Mouse (Mus musculus) adrenal gland, postnatal 4 days (tissue): Measurements from ENCODE around the gene Cited1. TPM values are rescaled to one million over a fixed set of nuclear protein-coding genes. Genes with fewer than 3 reads are reported as not detected.
"Not testable (repeated sequence)": the region's sequence is repeated elsewhere in the genome, so short reads cannot be mapped to it uniquely, and the experiment has no call there.

ENCODE experiments used
- DNase-seq, 2 experiments: peaks; one replicate each; pipeline ENCODE4 v3.0.0; 2021 to 2022; ENCODE audit warnings: low spot score in 2 of 2, mixed read lengths in 2 of 2
- long read RNA-seq, 2 experiments: library from polyadenylated mRNA; stranded (forward); transcript quantifications; one replicate each; pipeline ENCODE4 v2.0.0; 2021
- microRNA-seq: library from miRNA; unstranded; fragments of <30 nt; microRNA quantifications from one replicate; pipeline ENCODE4 v1.2.0, GENCODE M21; 2021
- total RNA-seq, 2 experiments: library from RNA; stranded (reverse); gene quantifications; 2 replicates each; pipeline ENCODE4 v1.2.3; 2021

Cited1 gene
- 1 to 10 TPM; 5.2 to 5.6 TPM for total RNA-seq
- long read RNA-seq, experiment 1, partial matches to known transcripts, result 0 of 4 reads
- long read RNA-seq, experiment 1, other reads (novel, unspliced or antisense), result 1 of 4 reads
- long read RNA-seq, experiment 2, transcript Cited1-202 (3 exons, 1,090 nt), result major isoform, 6 of 6 reads
- long read RNA-seq, experiment 2, partial matches to known transcripts, result 0 of 6 reads
- long read RNA-seq, experiment 2, other reads (novel, unspliced or antisense), result 0 of 6 reads

- peak; percentile 5 to 24 for DNase-seq
Observed at GRCm38 (mm10) chrX:102251937-102252860, at the start of gene Cited1. Gene Cited1 (minus strand): TSS chrX:102252181.

GRCm38 (mm10) chrX:102284889-102285288, 32.9 kb upstream of the Cited1 start:
- DNase-seq, result no peak

- no peak for DNase-seq
Observed at GRCm38 (mm10) chrX:102262620-102263345, 10.8 kb upstream of the Cited1 start.

GRCm38 (mm10) chrX:102259772-102260171, 7.8 kb upstream of the Cited1 start:
- no peak for DNase-seq

- no peak for DNase-seq
Observed at GRCm38 (mm10) chrX:102253892-102254291, 1.9 kb upstream of the Cited1 start.

GRCm38 (mm10) chrX:102251221-102251936, 602 bp downstream of the Cited1 start:
- no peak for DNase-seq

- no peak for DNase-seq
Observed at GRCm38 (mm10) chrX:102250891-102251170, 1.1 kb downstream of the Cited1 start.

GRCm38 (mm10) chrX:102250150-102250890, 1.7 kb downstream of the Cited1 start:
- no peak for DNase-seq

GRCm38 (mm10) chrX:102244334-102244733, 7.6 kb downstream of the Cited1 start:
- DNase-seq, result no peak

GRCm38 (mm10) chrX:102219126-102219525, 32.9 kb downstream of the Cited1 start:
- DNase-seq, result no peak

- not testable (repeated sequence) for DNase-seq
Observed at GRCm38 (mm10) chrX:102215356-102215755, 36.6 kb downstream of the Cited1 start.

Small RNAs within 50 kb of the gene (microRNA-seq; reads per million reads assigned to microRNA genes)
- not detected for gene Gm26318

Other genes starting within 250 kb of the Cited1 start
- gene Rtl5, start 180.9 kb downstream of the Cited1 start, total RNA-seq, result 10 to 100 TPM; 14.7 to 16.1 TPM
- 10 to 100 TPM; 39.8 to 45.8 TPM for gene Pin4, start 132.7 kb downstream of the Cited1 start, total RNA-seq
- 1 to 10 TPM; 4.7 to 5.1 TPM for gene Ercc6l, start 95.1 kb downstream of the Cited1 start, total RNA-seq
- 1,000 to 10,000 TPM; 1,379 to 1,607 TPM for gene Rps4x, start 62.8 kb downstream of the Cited1 start, total RNA-seq